Mouse (Mus musculus): ENCODE measurements around the gene Gm45140. TPM values are rescaled to one million over a fixed set of nuclear protein-coding genes. Genes with fewer than 3 reads are reported as not detected.

Gene Gm45140
- total RNA-seq (2023): 1 to 10 TPM; 4.9 to 8.7 TPM

DNA sequence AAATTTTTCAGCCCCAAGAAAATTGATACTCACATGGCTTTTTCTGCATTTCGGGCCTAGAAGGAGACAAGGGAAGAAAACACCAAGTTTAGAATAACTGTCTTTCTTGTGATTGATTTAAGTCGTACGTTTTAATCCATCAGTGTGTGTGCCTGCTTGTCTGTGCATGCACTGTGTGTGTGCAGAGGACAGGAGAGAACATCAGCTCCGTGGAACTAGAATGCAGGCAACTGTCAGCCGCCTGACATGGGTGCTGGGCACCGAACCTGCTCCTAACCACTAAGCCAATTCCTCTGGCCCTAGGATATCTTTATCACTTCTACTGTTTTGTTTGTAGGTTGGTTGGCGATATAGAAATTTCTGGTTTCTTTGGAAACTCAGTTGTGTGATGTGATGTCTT lies at the start of gene Gm45140:
Gene Gm45140 (minus strand): TSS at position 101 of the 400 bp plus-strand sequence.

GRCm38 (mm10) chr6:87850900-87851614 lies 15.5 kb upstream of the Gm45140 start, which contains the start of gene Cnbp:
Gene Cnbp (minus strand): TSS chr6:87851106.

GRCm38 (mm10) chr6:87838551-87839197 lies 3.1 kb upstream of the Gm45140 start, which contains the start of gene Isy1:
Gene Isy1 (minus strand): TSS chr6:87838798.

DNA sequence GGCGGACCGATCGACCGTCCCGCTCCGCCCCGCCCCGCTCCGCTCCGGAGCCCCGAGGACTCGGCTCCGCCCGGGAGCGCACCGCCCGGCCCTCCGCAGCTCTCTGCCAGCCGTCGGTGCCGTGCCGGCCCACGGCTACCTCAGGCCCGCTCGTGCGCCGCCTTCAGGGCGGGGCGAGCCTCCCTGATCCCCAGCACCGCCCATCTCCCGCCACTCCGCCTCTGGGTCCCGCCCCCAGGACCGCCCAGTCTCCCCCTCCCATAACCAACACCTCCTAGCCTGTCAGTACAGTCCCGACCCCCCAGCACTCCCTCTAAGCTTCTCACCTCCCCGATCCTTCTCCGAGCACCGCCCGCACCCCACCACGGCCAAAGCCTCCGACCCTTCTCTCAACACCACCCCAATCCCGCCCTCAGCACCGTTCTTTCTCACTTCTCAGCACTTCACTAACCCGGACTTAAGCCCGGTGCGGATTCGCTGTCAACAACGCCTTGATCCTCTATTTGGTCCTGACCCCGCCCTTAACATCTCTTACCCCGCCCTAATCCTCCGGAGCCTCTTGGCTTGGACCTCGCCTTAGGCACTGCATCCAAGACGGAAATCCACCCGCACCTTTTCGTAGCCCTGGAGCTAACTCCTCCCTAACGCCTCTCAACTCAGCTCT lies 23.8 kb downstream of the Gm45140 start, which contains the start of gene Rab43:
Gene Rab43 (minus strand): TSS at position 490 of the 664 bp plus-strand sequence.

GRCm38 (mm10) chr6:87777842-87778241 lies 57.8 kb downstream of the Gm45140 start, which contains the start of gene Gp9:
Gene Gp9 (plus strand): TSS chr6:87778072.

Other genes with a start within 250 kb of the Gm45140 start
- gene Prokr1, start 245.1 kb downstream of the Gm45140 start, total RNA-seq (2023): not detected
- gene Aplf, start 163.6 kb downstream of the Gm45140 start, total RNA-seq (2023): 1 to 10 TPM; 4.4 to 5.5 TPM
- not detected for gene Efcc1, start 104.9 kb downstream of the Gm45140 start, total RNA-seq (2023)
- not detected for gene Gp9, start 57.7 kb downstream of the Gm45140 start, total RNA-seq (2023)
- 10 to 100 TPM; 39.3 to 40.9 TPM for gene Rab43, start 23.6 kb downstream of the Gm45140 start, total RNA-seq (2023)
- gene Isy1, start 3.0 kb upstream of the Gm45140 start, total RNA-seq (2023): 100 to 1,000 TPM in 1 of 2 experiments, 10 to 100 TPM in 1; 99.2 to 114 TPM
- 100 to 1,000 TPM; 530 to 534 TPM for gene Cnbp, start 15.3 kb upstream of the Gm45140 start, total RNA-seq (2023)
- 100 to 1,000 TPM; 174 to 183 TPM for gene Copg1, start 52.0 kb upstream of the Gm45140 start, total RNA-seq (2023)
- gene Hmces, start 78.1 kb upstream of the Gm45140 start, total RNA-seq (2023): 10 to 100 TPM; 33.2 to 38.7 TPM
- 1 to 10 TPM; 1.5 to 1.6 TPM for gene H1fx, start 145.8 kb upstream of the Gm45140 start, total RNA-seq (2023)
- gene Rab7, start 209.5 kb upstream of the Gm45140 start, total RNA-seq (2023): 100 to 1,000 TPM; 141 to 159 TPM
- 100 to 1,000 TPM; 115 to 123 TPM for gene Rpn1, start 248.7 kb upstream of the Gm45140 start, total RNA-seq (2023)